Mouse (Mus musculus): ENCODE data around the gene Anxa3.

Anxa3 gene

GRCm38 (mm10) chr5:96792936-96793718 lies at the start of gene Anxa3:
Gene Anxa3, plus strand, starts transcription at chr5:96793339.
- DNase-seq (ENCODE audit: low read depth, low spot score) = no peak

- DNase-seq (ENCODE audit: low read depth, low spot score) = no peak
Measured at GRCm38 (mm10) chr5:96747195-96747984, 45.7 kb upstream of the Anxa3 start.

- DNase-seq (ENCODE audit: low read depth, low spot score) = no peak
Measured at GRCm38 (mm10) chr5:96757615-96758014, 35.5 kb upstream of the Anxa3 start.

GRCm38 (mm10) chr5:96762021-96762420 lies 31.1 kb upstream of the Anxa3 start:
- no peak for DNase-seq (ENCODE audit: low read depth, low spot score)

- DNase-seq (ENCODE audit: low read depth, low spot score) = peak; percentile 50
Measured at GRCm38 (mm10) chr5:96768846-96769471, 24.2 kb upstream of the Anxa3 start.

GRCm38 (mm10) chr5:96783506-96784288 lies 9.4 kb upstream of the Anxa3 start:
- DNase-seq (ENCODE audit: low read depth, low spot score) = no peak

GRCm38 (mm10) chr5:96785096-96785495 lies 8.0 kb upstream of the Anxa3 start:
- DNase-seq (ENCODE audit: low read depth, low spot score) = no peak

GRCm38 (mm10) chr5:96792422-96792821 lies 717 bp upstream of the Anxa3 start:
- DNase-seq (ENCODE audit: low read depth, low spot score) = no peak

- no peak for DNase-seq (ENCODE audit: low read depth, low spot score)
Measured at GRCm38 (mm10) chr5:96793953-96794635, 955 bp downstream of the Anxa3 start.

GRCm38 (mm10) chr5:96795752-96796151 lies 2.6 kb downstream of the Anxa3 start:
- no peak for DNase-seq (ENCODE audit: low read depth, low spot score)

GRCm38 (mm10) chr5:96797465-96797864 lies 4.3 kb downstream of the Anxa3 start:
- no peak for DNase-seq (ENCODE audit: low read depth, low spot score)

- no peak for DNase-seq (ENCODE audit: low read depth, low spot score)
Measured at GRCm38 (mm10) chr5:96799165-96799564, 6.0 kb downstream of the Anxa3 start.

GRCm38 (mm10) chr5:96799969-96800368 lies 6.8 kb downstream of the Anxa3 start:
- DNase-seq (ENCODE audit: low read depth, low spot score) = no peak

GRCm38 (mm10) chr5:96802185-96802584 lies 9.0 kb downstream of the Anxa3 start:
- no peak for DNase-seq (ENCODE audit: low read depth, low spot score)

GRCm38 (mm10) chr5:96803091-96803490 lies 10.0 kb downstream of the Anxa3 start:
- DNase-seq (ENCODE audit: low read depth, low spot score) = no peak

- DNase-seq (ENCODE audit: low read depth, low spot score) = no peak
Measured at GRCm38 (mm10) chr5:96804304-96804703, 11.2 kb downstream of the Anxa3 start.

- DNase-seq (ENCODE audit: low read depth, low spot score) = no peak
Measured at GRCm38 (mm10) chr5:96804813-96805212, 11.7 kb downstream of the Anxa3 start.

- DNase-seq (ENCODE audit: low read depth, low spot score) = no peak
Measured at GRCm38 (mm10) chr5:96810620-96811019, 17.5 kb downstream of the Anxa3 start.

GRCm38 (mm10) chr5:96824769-96825327 lies 31.7 kb downstream of the Anxa3 start:
- DNase-seq (ENCODE audit: low read depth, low spot score) = no peak

GRCm38 (mm10) chr5:96827176-96827575 lies 34.0 kb downstream of the Anxa3 start:
- no peak for DNase-seq (ENCODE audit: low read depth, low spot score)

GRCm38 (mm10) chr5:96834338-96834737 lies 41.2 kb downstream of the Anxa3 start:
- no peak for DNase-seq (ENCODE audit: low read depth, low spot score)

Data from retina, adult 2 months (tissue).